Mouse (Mus musculus) left cerebral cortex, adult 18-20 months (tissue): ENCODE measurements around the gene Trp53i13. TPM values are rescaled to one million over a fixed set of nuclear protein-coding genes. Genes with fewer than 3 reads are reported as not detected.
A peak's percentile ranks its signal among the peaks of the same experiment; 100 is the strongest.

Source experiments
- DNase-seq, 2 experiments: peaks; one replicate each; pipeline ENCODE4 v3.0.0; 2021 to 2022; ENCODE audit warnings: low spot score in 2 of 2, mixed read lengths in 1 of 2
- total RNA-seq, 2 experiments: library from RNA; stranded (reverse); gene quantifications; 2 replicates each; pipeline ENCODE4 v1.2.3; 2021

Trp53i13 gene
- total RNA-seq, 2 experiments from 2014 or later = 4.1 to 4.5 TPM

- DNase-seq = peak; percentile 91 to 96
Observed at GRCm38 (mm10) chr11:77492911-77493332, 22.9 kb downstream of the Trp53i13 start.

GRCm38 (mm10) chr11:77492311-77492871, 23.4 kb downstream of the Trp53i13 start:
- DNase-seq = peak in 1 of 2 experiments; percentile 64

GRCm38 (mm10) chr11:77491502-77492291, 24.1 kb downstream of the Trp53i13 start:
- peak in 1 of 2 experiments; percentile 59 for DNase-seq

- DNase-seq = peak; percentile 85 to 88
Observed at GRCm38 (mm10) chr11:77491123-77491501, 24.7 kb downstream of the Trp53i13 start.

- no peak for DNase-seq
Observed at GRCm38 (mm10) chr11:77490451-77490850, 25.3 kb downstream of the Trp53i13 start.

- DNase-seq = peak; percentile 80 to 86
Observed at GRCm38 (mm10) chr11:77489591-77490235, 26.1 kb downstream of the Trp53i13 start, which contains the start of gene Ankrd13b. Ankrd13b (minus strand) TSS chr11:77489678.

- no peak for DNase-seq
Observed at GRCm38 (mm10) chr11:77488771-77489581, 26.8 kb downstream of the Trp53i13 start.

GRCm38 (mm10) chr11:77486798-77487197, 29.0 kb downstream of the Trp53i13 start:
- no peak for DNase-seq

- DNase-seq = no peak
Observed at GRCm38 (mm10) chr11:77485229-77485628, 30.6 kb downstream of the Trp53i13 start.

GRCm38 (mm10) chr11:77483510-77484255, 32.1 kb downstream of the Trp53i13 start:
- no peak for DNase-seq

GRCm38 (mm10) chr11:77483043-77483442, 32.7 kb downstream of the Trp53i13 start:
- DNase-seq = no peak

- DNase-seq = no peak
Observed at GRCm38 (mm10) chr11:77476895-77477294, 38.9 kb downstream of the Trp53i13 start.

GRCm38 (mm10) chr11:77476216-77476615, 39.6 kb downstream of the Trp53i13 start:
- DNase-seq = no peak

GRCm38 (mm10) chr11:77472775-77473174, 43.0 kb downstream of the Trp53i13 start:
- no peak for DNase-seq

GRCm38 (mm10) chr11:77471407-77471806, 44.4 kb downstream of the Trp53i13 start:
- DNase-seq = no peak

GRCm38 (mm10) chr11:77468397-77468796, 47.4 kb downstream of the Trp53i13 start:
- no peak for DNase-seq

- peak; percentile 83 to 85 for DNase-seq
Observed at GRCm38 (mm10) chr11:77467784-77468183, 48.0 kb downstream of the Trp53i13 start.

- peak; percentile 72 for DNase-seq
Observed at GRCm38 (mm10) chr11:77467157-77467556, 48.6 kb downstream of the Trp53i13 start.

GRCm38 (mm10) chr11:77466544-77466943, 49.2 kb downstream of the Trp53i13 start:
- DNase-seq = no peak

- DNase-seq = no peak
Observed at GRCm38 (mm10) chr11:77465111-77465510, 50.7 kb downstream of the Trp53i13 start.
